Mouse (Mus musculus) common myeloid progenitor, adult 5-6 weeks (primary cell): ENCODE data around the gene Prss30. TPM values are rescaled to one million over a fixed set of nuclear protein-coding genes. Genes with fewer than 3 reads are reported as not detected.
A peak's percentile ranks its signal among the peaks of the same experiment; 100 is the strongest.
"Not testable (repeated sequence)": the region's sequence is repeated elsewhere in the genome, so short reads cannot be mapped to it uniquely, and the experiment has no call there.

Experiments
- ATAC-seq: replicated peaks from 2 replicates; pipeline ENCODE4 v1.8.0; 2016; ENCODE audit warnings: low read depth, mild to moderate bottlenecking, moderate TSS enrichment, inconsistent platforms; ENCODE audit not compliant: poor library complexity, severe bottlenecking
- total RNA-seq: library from RNA; stranded (forward); fragments of 200-1000, 187-1606 nt; gene quantifications from 2 replicates; pipeline ENCODE4 v1.2.3, GENCODE M21; 2017

Gene Prss30
- total RNA-seq, 1 experiment from 2014 or later, result not detected

DNA sequence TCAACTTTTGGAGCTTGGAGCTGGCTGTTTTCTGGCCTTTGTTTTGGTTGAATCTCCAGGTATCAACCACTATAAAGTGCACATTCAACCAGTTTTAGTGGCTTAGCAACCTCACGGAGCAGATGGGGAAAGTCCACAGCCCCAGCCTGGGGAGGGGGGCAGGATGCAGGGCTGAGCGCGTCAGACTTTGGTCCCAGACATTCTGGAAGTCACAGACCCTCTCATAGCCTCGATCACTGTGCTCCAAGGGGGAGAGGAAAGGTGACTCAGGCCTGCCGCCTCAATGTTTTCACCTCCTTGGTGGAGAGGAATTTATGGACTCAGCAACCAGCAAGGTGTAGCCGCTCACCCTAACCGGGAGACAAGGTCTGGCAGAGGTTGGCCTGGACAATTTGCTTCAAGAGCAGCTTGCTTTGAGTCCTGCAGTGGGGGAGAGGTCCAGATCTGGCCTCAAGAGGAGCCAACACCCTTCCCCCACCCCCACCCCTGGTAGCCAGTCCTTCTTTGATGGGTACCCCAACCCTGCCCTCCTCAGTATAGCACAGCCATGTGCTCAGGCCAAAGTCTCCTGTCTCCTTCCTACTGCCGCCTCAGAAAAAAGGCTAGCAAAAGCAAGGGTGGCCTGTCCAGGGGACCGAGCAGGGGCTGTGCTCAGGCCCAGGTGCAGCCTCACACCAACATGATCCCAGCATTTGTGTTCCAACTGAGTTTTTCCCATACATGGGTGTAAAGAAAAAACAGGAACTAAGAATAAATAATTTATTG, 12.6 kb upstream of the Prss30 start:
- no peak for ATAC-seq

DNA sequence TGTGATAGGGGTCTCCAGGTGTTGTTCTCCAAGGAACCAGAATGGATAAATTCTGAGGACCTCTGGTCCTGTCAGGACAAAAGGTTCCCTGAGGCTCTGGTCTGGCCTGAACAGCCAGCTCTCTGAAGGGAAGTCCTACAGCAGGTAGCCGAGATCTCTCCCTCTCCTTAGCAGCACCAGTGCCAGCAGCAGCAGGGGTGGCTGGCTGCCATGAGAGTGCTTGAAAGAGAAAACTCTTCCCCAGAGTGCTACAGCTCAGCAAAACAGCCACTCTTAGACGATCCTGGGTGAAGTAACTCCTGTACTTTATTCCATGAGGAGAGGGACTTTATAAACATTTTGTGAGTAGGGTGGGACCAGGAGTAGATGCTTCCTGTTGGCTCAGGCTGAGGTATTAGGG, 9.4 kb upstream of the Prss30 start:
- ATAC-seq, result no peak

DNA sequence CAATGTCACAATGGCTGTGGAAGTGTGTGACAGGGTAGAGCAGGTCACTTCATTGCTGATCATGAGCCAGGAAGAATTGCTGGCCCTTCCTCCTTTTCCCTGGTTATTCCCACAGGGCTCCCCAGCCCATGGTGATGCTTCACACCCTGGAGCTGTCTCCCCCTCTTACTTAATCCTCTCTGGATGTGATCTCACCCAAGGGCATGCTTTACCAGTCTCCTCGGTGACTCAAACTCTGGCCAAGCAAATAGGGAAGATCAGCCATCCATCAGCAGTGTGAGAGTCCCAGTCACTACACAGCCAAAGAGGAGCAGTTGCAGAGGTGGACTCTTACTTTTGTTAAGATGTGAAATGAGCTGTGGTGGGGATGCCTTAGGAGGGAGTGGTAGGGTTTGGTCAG, 4.6 kb upstream of the Prss30 start:
- no peak for ATAC-seq

DNA sequence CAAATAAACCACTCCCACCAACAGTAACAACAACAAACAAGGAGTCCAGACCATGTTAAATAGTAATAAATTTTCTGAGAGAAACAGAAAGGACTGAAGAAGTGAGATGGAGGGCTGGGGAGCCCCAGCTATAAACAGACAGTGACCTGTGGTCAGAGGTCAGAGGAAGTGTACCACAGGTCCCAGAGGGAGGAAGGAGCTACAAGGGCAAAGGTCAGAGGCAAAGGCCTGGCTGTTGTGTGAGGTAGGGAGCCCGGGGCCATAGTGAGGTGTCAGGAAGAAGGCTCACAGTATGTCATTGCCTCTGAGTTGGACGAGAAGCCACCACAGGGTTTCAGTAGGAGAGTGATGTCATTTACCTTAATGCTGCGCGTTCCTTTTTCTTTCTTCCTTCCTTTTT, 2.5 kb upstream of the Prss30 start:
- ATAC-seq, result no peak

DNA sequence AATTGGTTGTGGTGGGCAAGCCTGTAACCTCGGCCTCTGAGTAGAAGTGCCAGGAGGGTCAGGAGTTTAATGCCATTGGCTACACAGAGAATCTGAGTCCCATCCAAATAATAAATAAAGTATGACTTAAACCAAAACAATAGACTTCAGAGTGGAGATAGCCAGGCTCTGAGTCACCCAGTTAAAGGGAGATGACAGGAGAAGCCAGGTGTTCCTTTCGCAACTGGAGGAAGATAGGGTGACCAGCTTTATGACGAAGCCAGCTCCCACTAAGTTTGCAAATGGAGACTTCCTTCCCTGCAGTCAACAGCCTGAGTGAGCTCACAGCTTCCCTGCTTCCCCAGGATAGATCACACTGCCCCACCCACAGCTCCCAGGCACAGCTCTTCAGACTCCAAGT, 895 bp downstream of the Prss30 start:
- ATAC-seq, result no peak

DNA sequence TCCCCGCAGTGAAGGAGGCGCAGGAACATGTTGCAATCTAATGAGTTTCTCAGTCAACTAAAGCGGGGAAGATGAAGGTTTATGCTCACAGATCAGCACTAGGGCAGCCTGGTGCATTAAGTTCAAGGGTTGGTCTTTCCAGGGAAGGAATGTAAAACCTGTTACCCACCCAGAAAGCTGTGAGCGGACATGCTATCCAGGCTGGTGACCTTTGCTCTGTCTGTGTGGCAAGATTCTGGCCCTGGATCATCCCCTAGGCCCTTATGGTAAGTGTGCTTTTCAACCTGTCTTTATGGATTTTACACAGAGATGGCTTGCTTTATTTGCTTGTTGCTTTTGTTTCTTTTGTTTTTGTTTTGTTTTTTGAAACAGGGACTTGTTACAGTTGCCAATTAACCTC, 3.7 kb downstream of the Prss30 start:
- ATAC-seq, result no peak

DNA sequence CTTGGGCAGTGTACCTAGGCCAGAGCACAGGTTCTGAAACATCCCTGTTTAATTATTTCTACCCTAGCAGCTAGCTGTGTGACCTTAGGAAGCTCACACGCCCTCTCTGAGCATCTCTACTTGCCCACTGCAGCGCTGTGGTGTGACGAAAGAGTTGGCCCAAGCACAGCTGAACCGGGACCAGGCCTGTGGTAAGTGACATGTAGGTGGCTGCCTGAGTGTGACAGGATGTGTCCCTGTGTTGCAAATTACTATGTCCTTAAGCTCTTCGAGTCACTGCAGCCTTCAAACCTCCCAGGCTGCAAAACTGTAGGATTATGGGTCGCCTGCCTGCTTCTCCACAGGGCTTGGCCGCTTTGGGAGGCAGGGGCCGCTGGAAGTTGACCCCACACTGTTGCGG, 9.1 kb downstream of the Prss30 start:
- no peak for ATAC-seq

DNA sequence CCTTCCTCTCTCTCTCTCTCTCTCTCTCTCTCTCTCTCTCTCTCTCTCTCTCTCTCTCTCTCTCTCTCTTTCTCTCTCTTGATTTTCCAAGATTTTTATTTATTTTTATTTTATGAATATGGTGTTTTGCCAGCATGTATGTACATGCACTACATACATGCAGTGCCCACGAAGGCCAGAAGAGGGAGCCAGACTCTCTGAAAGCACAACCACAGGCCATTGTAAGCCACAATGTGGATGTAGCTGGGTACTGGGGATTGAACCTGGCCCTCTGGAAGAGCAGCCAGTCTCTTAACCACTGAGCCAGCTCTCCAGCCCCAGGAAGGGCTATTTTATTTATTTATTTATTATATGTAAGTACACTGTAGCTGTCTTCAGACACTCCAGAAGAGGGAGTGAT, 11.1 kb downstream of the Prss30 start:
- ATAC-seq, result peak; percentile 71

DNA sequence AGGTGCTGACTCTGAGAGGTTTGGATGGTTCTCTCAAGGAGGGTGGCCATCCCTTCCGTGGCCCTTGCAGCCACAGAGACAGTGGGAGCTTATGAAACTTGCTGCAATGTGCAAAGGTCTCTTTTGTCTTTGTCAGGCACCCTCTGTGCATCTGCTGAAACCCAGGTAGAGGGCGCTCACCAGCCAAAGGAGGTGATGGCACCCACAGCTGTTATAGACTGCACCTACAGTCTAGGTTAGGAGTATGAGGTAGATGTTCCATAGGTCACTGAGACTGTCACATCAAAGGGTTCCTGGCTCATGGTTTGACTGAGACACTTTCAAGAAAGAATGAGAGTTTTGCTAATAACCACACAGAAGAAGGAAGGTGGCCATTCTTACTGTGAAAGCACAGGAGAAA, 11.6 kb downstream of the Prss30 start:
- ATAC-seq, result no peak

DNA sequence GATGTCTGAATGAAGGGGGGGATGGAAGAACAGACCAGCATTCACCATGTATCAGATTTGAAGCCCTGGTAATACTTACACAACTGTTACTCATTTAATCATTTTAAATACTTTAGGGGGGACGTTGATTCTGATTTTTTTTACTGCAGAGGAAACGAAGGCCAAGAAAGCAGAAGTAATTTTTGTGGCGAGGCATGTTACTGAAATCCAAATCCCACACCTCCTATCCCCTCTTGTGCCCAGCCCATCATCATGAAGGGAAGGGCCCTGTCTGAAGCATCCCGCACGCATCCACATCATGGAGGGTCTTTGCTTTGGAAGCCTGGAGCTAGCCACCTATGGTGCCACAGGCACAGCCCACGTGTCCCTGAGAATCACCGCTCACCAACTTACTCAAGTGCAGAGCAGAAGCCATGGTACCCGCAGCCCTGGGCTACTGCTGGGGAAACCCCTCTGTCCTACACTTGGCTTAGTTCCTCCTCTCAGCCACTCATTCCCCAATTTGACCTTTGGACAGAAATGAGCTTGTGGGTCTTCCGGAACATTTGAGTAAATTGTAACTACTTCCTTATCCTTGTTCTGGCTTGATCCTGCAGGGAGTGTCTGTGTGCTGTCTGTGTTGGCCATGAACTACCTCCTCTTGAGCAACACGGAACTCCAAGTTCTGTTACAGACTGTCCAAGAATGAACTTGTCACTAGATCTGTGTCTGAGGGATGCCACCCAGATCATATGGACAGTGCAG, 13.5 kb downstream of the Prss30 start:
- peak; percentile 77 for ATAC-seq

DNA sequence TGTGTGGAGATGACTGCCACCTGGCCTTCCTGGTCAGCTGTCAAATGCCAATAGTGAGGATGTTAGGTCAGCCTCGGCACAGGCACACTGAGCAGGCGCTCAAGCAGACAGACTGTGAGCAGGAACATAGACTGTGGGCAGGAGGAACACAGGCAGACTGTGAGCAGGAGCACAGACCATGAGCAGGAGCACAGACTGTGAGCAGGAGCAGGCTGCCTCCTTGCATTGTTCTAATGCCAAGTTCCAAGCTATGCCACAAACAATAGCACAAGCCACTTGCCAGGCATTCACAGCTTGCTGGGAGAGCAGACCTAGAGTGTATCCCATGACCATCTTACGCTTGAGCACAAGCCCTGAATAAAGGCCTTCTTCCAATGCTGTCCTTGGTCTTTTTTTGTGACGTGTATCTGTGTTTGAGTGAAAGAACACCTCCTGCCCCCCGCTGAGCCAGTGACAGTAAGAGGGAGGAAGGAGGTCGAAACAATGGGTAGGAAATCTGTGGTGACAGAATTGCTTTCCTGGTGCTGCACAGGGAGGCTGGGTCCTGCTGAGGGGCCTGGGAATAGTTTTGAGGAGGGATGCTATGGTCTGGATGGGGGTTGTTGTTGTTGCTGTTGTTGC, 14.5 kb downstream of the Prss30 start:
- ATAC-seq, result no peak

DNA sequence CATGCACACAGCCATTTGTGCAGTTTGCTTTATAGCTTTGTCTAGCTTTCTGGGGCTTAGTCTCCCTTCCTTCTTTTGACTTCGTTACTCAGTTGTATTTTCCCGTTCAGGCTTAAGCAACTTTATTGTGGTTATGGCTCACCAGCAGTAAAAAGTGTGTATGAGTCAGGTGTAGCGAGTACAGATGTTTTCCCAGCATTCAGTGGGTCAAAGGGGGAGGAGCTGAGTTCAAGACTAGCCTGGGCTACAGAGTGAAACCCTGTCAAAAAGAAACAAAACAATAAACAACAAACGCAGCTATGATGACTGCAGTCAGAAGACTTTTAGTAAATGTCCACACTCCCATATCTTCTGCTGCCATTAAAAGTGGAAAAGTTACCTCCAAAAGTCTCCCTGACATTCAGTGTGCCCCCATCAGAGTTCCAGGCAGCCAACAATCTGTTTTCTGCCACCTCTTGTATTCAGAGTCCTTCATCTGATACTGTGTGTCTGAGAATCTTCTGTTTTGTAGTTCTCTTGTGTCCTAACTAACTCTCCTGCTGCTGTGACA, 18.7 kb downstream of the Prss30 start:
- ATAC-seq, result no peak

DNA sequence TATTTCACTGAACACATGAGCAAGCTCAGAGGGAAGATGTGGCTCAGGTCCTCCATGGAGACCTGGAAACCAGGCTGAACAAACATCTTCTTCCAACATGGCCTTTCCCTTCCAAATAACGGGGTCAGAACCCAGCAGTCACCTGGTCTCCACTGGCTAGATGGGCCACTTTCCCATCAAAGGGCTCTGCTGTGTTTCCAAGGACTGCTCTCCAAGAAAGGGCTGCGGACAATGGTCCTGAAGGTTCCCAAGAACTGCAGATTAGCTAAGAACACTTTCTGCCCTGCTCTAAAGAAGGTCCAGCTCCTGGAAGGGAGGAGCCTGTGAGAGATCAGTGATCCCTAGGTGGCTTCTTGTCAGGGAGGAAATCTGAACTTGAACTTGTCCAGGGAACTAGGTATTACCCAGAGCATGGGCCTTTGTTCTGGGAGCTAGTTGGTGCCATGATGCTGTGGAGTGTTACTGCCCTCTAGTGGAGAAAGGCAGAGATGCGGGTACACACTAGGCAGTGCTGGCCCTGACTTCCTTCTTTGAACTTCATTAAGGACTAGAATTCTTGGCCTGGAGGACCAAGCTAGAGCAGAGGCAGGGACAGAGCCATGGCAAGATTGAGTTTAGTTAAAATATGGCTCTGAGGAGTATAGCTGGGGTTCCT, 20.2 kb downstream of the Prss30 start:
- peak; percentile 98 for ATAC-seq

DNA sequence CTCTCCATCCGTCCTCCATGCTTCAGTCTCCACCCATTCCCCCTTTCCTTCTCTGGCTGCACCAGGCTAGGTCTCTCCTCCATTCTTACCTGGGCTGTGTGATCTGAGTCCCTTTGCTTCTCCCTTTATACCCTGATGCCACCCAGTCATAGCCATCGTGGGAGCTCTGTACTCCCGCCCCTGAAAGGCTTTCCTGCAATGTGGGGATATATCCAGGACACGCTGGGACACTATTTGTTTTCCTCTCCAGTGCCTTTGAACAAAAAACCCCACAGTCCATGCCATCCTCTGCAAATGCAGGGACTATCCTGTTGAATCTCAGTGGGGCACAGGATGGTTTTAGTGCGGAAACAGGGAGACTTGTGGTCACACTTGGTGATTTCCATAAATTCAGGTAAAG, 25.2 kb downstream of the Prss30 start, which contains the start of gene Sbpl:
Sbpl (minus strand) TSS at position 101 of the 400 bp plus-strand sequence.
- no peak for ATAC-seq

DNA sequence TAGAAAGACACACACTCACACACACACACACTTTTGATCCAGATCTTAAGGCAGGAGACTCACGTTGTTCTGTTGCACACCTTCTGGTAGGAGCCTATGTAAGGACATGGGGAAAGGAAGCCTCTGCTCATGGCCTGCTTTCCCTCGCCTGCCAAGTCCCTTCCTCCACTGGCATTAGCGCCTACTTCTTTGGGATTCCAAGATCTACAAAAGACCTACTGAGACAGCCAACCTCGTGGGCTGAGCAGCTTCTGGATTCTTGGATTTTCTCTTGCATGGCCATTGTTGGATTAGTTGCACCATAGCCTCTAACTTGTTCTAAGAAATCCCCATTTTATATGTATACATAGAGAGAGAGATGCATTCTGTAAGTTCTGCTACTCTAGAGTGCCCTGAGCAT, 29.5 kb downstream of the Prss30 start:
- not testable (repeated sequence) for ATAC-seq

DNA sequence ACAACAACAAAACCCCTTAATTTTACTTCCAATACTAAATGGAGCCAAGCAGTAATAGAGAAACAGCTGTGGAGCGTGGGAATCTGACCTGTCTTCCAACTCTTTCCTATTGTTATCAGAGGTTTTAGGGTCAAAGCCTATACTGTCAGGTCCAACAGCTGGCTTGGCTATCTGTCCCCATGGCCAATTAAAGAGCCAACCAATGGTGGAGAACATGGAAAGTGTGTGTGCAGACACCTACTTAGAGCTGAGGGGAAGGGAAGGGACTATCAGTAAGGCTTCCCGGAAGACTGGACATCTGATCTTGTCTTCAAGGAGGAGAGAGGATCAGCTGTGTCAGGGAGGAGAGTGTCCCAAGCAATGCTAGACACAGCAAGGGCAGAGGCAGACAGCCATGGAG, 31.3 kb downstream of the Prss30 start:
- ATAC-seq, result no peak

DNA sequence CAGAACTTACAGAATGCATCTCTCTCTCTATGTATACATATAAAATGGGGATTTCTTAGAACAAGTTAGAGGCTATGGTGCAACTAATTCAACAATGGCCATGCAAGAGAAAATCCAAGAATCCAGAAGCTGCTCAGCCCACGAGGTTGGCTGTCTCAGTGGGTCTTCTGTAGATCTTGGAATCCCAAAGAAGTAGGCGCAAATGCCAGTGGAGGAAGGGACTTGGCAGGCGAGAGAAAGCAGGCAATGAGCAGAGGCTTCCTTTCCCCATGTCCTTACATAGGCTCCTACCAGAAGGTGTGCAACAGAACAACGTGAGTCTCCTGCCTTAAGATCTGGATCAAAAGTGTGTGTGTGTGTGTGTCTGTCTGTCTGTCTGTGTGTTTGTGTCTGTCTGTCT, 32.9 kb downstream of the Prss30 start:
- not testable (repeated sequence) for ATAC-seq

DNA sequence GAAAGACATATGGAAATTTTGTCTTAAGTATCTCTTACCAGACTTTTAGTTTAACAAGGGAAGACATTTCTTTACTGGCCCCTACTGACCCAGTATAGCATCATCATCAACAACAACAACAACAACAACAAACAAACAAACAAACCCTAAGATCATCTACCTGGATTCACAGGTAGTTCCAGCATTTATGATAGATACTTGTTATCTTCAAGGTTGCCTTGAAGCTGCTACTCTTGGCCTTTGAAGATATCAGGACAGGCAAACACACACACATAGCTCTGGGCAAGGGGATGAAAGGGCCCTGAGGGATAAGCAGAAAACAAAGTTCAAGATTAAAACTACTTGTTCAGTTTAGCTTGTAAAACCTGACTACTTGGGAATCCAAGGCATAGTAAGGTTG, 39.0 kb downstream of the Prss30 start, which contains the start of gene Sbp:
Sbp (plus strand) TSS at position 301 of the 400 bp plus-strand sequence.
- ATAC-seq, result no peak

DNA sequence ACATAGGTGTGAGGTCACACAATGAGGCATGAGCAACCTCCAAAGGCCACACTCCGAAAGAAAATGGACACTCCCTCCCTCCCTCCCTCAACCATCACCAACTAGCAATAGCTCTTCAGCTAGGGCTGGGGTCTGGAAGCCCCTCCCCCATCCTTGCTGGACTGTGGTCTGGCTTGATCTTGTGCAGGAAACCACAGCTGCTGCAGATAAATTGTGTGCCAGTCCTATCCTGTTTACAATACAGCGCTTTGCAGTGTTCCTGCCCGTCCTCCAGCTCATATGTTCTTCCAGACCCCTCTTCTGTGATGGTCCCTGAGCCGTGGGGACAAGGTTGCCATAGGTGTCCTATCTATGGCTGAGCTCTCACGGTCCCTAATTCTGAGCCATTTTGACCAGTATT, 49.2 kb downstream of the Prss30 start:
- ATAC-seq, result peak; percentile 54; the same call in 1 of the 2 replicates

DNA sequence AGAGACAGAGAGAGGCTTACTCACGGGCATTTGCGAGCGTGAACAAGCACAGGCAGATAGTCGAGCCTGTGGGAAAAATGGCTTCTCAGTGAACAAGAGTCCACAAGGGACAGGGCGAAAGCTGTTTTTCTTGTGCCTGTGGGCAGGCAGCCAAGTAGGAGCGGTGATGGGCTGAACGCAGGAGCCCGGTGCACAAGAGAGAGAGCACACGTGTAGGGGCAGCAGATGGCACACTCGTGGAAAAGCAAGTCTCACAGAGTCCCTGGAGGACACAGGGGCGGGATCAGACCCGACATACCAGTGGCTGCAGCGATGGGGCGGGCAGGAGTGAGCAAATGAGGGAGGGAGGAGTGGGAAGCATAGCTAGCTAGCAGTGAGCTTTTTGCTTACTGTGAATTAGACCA, 55.3 kb downstream of the Prss30 start:
- peak; percentile 53 for ATAC-seq
